Mouse (Mus musculus): Measurements from ENCODE around the gene Xirp2. TPM values are rescaled to one million over a fixed set of nuclear protein-coding genes. Genes with fewer than 3 reads are reported as not detected.

The Xirp2 gene
- not detected for total RNA-seq (2023)

DNA sequence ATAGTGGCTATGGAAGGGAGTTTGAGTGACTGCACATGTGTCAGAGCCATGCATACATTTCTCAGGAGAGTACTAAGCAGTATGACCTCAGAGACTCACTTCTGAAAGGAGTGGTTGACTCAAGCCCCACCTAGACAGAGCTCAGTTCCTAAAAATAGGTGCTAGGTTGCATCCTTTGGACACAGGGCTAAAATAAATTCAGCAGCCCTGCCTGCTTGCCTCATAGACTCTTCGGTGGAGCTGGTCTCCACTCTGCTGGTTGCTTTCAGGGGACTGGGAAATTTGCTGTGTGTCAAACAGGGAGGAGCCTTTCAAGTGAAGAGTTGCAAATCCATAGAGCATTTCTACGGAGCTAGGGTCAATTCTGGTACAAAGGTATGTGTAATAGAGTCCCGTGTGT, at the start of gene Xirp2:
Xirp2 (plus strand) TSS at position 223 of the 400 bp plus-strand sequence.

GRCm38 (mm10) chr2:67413425-67413824, 32.4 kb upstream of the Xirp2 start, which contains the start of gene Gm21830:
TSS of gene Gm21830 (plus strand) at chr2:67413725.

DNA sequence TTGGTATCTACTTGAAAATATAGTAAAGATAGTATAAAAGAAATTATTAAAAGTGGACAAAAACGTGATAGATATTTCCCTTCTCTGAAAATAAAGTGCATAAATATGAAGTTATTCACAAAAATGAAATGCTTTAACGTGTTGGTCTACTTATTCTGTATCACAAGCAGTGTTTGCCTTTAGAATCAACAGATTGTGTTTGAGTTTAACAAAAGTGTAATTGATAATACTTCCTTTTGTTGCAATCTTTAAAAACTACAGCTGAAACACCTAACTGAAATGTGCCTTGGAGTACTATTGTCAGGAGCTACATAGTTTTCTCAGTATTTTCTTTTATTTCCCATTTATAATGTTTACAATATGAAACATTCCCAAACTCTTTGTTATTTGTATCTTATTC, 12.7 kb upstream of the Xirp2 start, which contains the start of gene Gm26727:
Gm26727 (minus strand) TSS at position 101 of the 400 bp plus-strand sequence.

GRCm38 (mm10) chr2:67565480-67566331, 119.9 kb downstream of the Xirp2 start, which contains the start of gene B3galt1:
TSS of gene B3galt1 (plus strand) at chr2:67565871.

Other genes starting within 250 kb of the Xirp2 start
- not detected for gene Gm21830, start 32.3 kb upstream of the Xirp2 start, total RNA-seq (2023)
- gene Gm26727, start 12.8 kb upstream of the Xirp2 start, total RNA-seq (2023) = not detected
- gene B3galt1, start 119.9 kb downstream of the Xirp2 start, total RNA-seq (2023) = under 1 TPM in 1 of 2 experiments, not detected in 1; 0.71 TPM

Measured in T-cell, adult 66 days (primary cell).